Mouse (Mus musculus) retina, postnatal 1 day (tissue): ENCODE data around the gene Fcnb.

Experiments used
- DNase-seq: peaks from one replicate; pipeline ENCODE4 v3.0.0-alpha.2; 2012

The Fcnb gene

GRCm38 (mm10) chr2:28075616-28076187 lies 9.0 kb downstream of the Fcnb start:
- DNase-seq, result no peak

GRCm38 (mm10) chr2:28068537-28068878 lies 16.2 kb downstream of the Fcnb start:
- peak; percentile 90 for DNase-seq

GRCm38 (mm10) chr2:28067821-28068536 lies 16.7 kb downstream of the Fcnb start:
- DNase-seq, result peak; percentile 41

- DNase-seq, result no peak
Measured at GRCm38 (mm10) chr2:28067175-28067574, 17.5 kb downstream of the Fcnb start.

- DNase-seq, result no peak
Measured at GRCm38 (mm10) chr2:28066686-28067085, 18.0 kb downstream of the Fcnb start.

- no peak for DNase-seq
Measured at GRCm38 (mm10) chr2:28065081-28065651, 19.5 kb downstream of the Fcnb start.

DNA sequence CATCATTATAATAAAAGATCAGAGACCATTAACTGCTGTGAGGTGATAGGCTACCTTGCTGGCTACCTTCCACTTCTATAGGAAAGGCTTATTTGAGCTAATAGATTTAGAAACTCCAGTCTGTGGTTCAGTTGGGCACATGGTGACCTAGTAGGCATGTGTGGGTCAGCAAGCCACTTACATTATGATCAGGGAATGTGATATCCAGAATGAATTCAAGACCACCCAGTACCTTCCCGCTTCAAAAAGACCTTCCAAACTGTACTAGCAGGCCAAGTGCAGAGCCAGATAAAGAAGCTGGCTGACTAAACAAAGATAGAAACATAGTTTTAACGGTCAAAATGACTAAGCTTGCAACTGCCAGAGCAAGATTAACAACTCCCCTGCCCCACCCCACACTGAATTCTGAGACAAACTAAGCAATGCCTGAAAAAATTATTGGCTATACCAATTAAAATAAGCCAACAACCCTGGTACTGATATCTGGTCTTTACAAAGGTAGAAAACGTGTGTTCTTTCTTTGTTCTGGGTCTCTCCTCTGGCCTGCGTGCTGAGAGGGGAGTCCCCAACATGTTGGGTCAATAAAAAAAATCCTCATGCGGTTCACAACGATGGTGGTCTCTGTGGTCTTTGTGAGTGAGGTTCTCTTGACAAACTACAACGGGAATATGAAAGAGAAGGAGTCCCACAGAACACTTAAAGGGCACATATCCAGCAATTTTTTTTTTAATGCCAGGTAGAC lies 20.2 kb downstream of the Fcnb start:
- DNase-seq, result no peak

DNA sequence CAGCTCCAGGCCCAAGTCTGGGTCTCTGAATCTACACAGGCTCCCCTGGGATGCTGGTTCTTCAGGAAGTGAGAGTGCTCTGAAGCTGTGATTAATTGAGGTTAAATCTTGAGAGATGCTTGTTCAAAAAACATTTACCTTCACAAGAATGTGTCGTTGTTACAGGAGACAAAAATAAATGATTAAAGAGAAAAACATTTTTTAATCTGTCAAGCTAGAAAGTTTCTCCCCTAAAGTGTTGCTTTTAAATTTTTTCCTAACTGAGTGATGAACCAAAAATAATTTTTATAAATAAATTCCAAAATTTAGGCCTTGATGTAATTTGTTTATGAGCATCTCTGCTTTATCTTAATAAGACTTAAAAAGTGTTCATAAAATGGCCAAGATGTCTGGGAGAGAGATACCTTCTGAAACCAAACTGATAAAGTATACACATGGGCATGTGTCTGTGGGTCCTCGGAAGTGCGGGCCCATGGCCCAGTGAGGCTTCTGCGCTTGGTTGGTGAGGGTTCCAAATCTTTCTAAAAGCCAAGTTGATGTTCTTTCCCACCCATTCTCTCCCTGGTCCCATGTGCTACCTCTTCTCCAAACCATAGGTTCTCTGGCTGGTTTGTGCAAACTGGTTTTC lies 20.9 kb downstream of the Fcnb start:
- no peak for DNase-seq

GRCm38 (mm10) chr2:28059922-28060321 lies 24.8 kb downstream of the Fcnb start:
- DNase-seq, result no peak

DNA sequence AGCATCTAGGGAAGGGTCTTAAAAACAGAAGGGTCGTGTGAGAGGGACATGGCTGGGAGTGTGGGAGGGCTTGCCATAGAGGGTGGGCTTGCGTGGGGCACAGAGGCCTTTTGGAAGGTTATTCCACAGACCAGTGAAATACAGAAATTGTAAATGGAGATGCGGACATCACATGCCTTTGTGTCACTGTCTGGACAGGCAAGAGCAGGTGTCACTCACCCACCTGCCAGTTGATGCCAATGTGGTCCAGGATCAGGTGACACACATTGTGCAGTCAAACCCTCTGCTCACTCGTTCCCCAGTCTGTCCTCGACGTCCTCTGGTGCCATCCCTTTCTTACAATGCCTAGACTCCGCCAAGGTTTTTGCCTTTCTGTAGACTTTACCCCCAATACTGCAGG lies 37.6 kb downstream of the Fcnb start:
- DNase-seq, result no peak

DNA sequence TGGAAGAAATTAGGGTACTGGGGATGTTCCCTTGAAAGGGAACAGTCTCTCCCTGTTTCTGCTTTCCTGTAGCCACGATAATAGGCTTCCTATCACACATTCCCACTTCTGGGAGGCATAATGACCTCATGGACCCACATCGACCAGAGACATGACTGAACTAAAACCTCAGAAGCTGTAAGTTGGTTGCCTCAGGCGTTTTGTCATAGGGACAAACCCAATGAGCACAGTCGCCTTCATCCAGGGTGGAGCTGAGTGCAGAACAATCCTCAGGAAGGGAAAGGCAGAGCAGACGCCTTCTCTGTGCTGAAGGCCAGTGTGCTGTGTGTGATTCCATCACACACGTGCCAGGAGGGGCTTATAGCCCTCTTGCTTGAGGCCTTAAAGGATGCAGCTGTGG lies 38.4 kb downstream of the Fcnb start:
- DNase-seq, result no peak

DNA sequence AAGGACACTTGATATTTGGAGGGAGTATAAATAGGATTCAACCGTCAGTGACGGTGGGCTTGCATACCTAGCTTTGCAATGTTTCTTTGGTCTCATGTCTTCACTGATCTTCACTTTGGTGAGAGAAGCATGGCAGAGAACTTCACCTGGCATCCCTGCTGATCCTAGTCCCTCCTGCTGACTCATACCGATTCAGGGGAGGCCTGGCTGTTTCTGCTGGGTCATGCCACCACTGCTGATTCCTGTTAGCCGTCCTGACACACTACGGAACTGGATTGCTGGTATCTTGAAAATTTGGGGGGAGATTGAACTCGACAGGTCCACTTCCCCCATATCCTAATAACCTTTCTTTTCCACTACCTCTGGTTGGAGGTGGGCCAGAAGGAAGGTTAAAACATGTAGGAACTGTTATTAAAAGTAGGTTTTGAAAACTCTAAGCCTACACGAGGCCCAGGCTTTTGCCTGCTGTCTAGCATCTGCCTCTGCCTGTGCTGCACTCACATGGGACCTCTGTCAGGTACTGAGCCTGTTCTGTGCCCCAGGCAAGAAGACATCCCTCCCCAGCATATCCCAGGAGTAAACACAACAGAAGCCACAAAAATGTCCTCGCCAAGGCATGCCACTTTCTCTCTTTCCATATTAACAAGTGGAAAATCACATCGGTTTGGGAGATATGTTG lies 39.6 kb downstream of the Fcnb start:
- DNase-seq, result no peak

DNA sequence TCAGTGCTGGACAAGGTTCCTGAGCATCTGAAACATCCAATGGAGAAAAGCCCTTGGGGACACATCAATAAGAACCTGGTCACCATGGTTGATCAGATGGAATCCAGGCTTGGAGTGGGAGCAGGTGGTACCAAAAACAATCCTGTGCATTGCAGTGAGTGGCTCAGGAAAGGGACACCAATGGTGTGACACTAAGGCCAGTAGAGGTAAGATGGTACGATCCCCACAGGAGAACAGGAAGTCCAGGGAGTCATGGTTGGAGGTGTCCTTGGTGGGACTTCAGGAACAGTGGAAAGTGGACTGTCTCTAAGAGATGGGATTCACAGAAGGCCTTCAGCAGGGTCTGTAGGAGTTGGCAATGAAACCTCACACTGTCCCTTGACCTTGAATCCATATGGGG lies 44.2 kb downstream of the Fcnb start:
- no peak for DNase-seq

- DNase-seq, result no peak
Measured at GRCm38 (mm10) chr2:28039647-28040325, 44.9 kb downstream of the Fcnb start.

DNA sequence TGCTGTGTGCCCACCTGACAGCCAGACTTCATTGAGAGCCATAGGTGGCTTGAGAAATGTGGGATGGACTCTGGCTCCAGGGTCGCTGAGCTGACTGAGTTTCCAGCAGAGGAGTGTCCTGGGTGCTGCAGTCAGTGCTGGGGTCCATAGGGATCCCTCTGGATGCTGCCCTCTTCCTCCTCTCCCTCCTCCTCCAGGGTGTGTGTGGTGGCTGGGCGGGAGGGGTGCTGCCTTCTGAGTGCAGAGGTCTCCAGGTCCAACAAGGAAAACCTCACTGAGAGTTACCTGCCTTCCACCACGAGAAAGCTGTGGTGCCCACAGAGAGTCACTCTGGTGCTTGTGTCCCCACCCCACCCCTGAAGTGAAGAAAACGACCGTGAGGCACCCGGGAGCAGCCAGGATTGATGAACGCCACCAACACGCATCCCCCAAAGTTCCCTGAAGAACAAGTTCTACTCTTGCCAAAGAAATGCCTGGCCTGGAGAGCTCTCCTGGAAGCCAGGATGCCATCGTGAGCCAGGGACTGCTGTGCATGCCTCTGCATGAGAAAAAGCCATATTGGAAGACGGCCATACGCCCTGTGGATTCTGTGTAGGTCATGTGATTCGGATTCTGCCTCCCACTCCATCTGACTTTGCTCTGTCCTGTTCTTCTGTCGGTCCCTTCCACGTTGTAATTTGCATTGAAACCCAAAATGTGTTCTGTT lies 46.1 kb downstream of the Fcnb start:
- DNase-seq, result no peak

GRCm38 (mm10) chr2:28037505-28038390 lies 46.9 kb downstream of the Fcnb start:
- no peak for DNase-seq

- DNase-seq, result no peak
Measured at GRCm38 (mm10) chr2:28036788-28037187, 47.9 kb downstream of the Fcnb start.

GRCm38 (mm10) chr2:28034011-28034710 lies 50.5 kb downstream of the Fcnb start:
- no peak for DNase-seq

DNA sequence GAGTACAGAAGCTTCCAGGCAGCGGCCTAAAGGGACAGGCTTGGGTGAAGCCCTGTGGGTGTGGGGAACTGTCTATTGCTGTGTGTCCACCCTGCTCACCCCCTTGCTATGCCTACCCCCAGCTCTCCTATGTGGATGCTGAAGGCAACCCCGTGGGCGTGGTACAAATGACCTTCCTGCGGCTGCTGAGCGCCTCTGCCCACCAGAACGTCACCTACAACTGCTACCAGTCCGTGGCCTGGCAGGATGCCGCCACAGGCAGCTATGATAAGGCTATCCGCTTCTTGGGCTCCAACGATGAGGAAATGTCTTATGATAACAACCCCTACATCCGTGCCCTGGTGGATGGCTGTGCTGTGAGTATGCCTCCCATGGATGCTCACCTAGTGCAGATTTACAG lies 52.2 kb downstream of the Fcnb start:
- no peak for DNase-seq

DNA sequence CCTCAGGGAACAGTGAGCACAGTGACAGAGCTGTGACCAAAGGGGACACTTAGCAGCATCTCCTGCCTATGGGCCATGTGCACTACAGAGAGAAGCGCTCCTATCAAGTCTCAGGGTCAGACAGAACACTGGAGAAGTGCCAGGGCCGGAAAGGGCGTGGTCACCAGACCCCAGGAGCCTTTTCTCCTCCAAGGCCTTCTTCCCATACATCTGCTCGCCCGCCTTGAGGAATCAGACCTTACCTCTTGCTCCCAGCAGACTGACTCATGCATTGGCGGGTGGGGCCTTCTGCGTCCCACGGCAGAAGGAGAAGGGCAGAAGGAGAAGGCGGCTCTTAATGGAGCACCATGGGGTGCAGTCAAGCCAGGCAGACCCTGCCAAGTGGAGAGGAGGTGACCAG lies 52.8 kb downstream of the Fcnb start:
- DNase-seq, result no peak
